Mouse (Mus musculus): ENCODE measurements around the gene Prkca. TPM values are rescaled to one million over a fixed set of nuclear protein-coding genes. Genes with fewer than 3 reads are reported as not detected.

Prkca gene
- polyA plus RNA-seq, 2 experiments = 2.5 to 3.8 TPM

DNA sequence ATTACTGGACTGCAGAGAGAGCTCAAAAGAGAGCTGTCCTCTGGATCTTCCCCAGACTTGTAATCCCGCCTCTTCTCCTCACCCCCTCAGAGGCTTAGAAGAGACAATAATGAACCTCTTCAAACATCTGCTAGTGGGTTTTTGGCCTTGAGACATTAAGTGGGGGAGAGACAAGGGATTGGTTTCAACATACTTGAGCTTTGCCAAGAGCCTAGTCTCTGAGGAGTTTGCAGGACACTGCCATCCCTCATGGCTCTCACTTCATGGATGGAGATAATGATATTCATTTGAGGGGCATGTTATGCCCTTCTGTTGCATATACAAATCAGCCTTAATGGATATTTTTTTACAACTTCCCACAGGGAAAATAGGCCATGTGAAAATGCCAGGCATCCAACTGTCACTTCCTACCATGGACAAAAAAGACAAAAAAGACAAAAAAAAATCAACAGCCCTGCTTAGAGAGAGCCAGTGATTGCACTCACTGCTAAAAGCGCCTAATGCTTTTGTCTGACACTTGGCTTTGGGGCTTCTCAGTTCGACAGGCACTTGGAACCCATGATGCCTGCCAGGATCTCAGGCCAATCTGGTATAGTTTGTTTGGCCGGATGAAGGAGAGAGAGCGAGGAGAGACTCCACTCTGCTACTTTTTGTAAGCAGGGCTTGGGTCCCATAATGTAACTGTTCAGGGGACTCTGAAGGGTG, 263.6 kb downstream of the Prkca start:
- no peaks in the 10 kb centered on the region for H3K4me1 ChIP-seq (replicated peaks; ENCODE audit: control insufficient read depth in 2 of 2, insufficient read depth in 2 of 2, low read length in 1 of 2)
- no peak for DNase-seq (ENCODE audit: low read depth in 3 of 3, low spot score in 3 of 3)
- H3K36me3 ChIP-seq (replicated peaks; ENCODE audit: control insufficient read depth, insufficient read depth, low read depth) = no peaks in the 10 kb centered on the region
- H3K9ac ChIP-seq (replicated peaks) = no peak overlapping the region
- ATAC-seq (ENCODE audit: insufficient read depth) = no peak
- WGBS (ENCODE audit: insufficient replicate concordance) = 66% methylated on average over 5 of the region's 5 CpGs
- H3K4me3 ChIP-seq (ENCODE audit: insufficient read depth in 1 of 2, low read depth in 2 of 2, low read length in 2 of 2) = no peak overlapping the region
- no peaks in the 10 kb centered on the region for H3K27me3 ChIP-seq (ENCODE audit: control insufficient read depth, insufficient read depth, low read length)
- no peak overlapping the region for H3K27ac ChIP-seq
- no peaks in the 10 kb centered on the region for H3K9me3 ChIP-seq (ENCODE audit: control insufficient read depth, low read length)
- TF ChIP-seq EP300 (IDR thresholded peaks at IDR 0.05; ENCODE audit: low read depth) = no peak
- no peak for TF ChIP-seq CTCF (IDR thresholded peaks at IDR 0.05; ENCODE audit: low read depth)
- no peak overlapping the region for H3K4me2 ChIP-seq (ENCODE audit: low read depth)

DNA sequence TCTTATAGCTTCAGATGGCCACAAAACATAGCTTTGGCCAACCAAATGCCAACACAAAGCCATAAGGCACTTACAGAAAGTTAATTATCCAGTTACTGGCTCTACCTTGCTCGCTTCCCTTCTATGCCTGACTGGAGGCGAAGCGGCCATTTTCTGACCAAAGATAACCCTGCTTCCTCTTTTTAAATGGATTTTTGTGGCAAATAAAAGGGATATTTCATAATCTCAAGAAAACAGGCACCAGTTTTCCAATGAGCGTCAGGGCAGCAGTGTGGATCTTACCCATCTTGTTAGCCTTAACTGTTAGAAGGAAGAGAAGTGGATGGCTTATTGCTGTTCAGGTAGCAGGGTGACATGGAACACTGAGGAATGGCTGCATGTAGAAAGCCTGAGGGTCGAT, 264.3 kb downstream of the Prkca start:
- WGBS (ENCODE audit: insufficient replicate concordance) = 51% methylated on average over 5 of the region's 5 CpGs
- no peaks in the 10 kb centered on the region for H3K4me1 ChIP-seq (replicated peaks; ENCODE audit: control insufficient read depth in 2 of 2, insufficient read depth in 2 of 2, low read length in 1 of 2)
- no peak overlapping the region for H3K4me2 ChIP-seq (ENCODE audit: low read depth)

GRCm38 (mm10) chr11:108077514-108077913, 266.2 kb downstream of the Prkca start:
- Histone ChIP-seq H3K4me2 (ENCODE audit: low read depth) (no peak overlapping the region), H3K9ac (replicated peaks) (no peak overlapping the region), H3K9me3 (ENCODE audit: control insufficient read depth, low read length) (no peaks in the 10 kb centered on the region), H3K36me3 (replicated peaks; ENCODE audit: control insufficient read depth, insufficient read depth, low read depth) (no peaks in the 10 kb centered on the region), H3K27me3 (ENCODE audit: control insufficient read depth, insufficient read depth, low read length) (no peaks in the 10 kb centered on the region), H3K4me3 (ENCODE audit: insufficient read depth in 1 of 2, low read depth in 2 of 2, low read length in 2 of 2) (no peak overlapping the region), H3K27ac (no peak overlapping the region), H3K4me1 (replicated peaks; ENCODE audit: control insufficient read depth in 2 of 2, insufficient read depth in 2 of 2, low read length in 1 of 2) (no peaks in the 10 kb centered on the region)
- no peak for DNase-seq (ENCODE audit: low read depth in 3 of 3, low spot score in 3 of 3)
- TF ChIP-seq EP300 (IDR thresholded peaks at IDR 0.05; ENCODE audit: low read depth) (no peak), CTCF (IDR thresholded peaks at IDR 0.05; ENCODE audit: low read depth) (no peak)
- WGBS (ENCODE audit: insufficient replicate concordance) = 69% methylated on average over 3 of the region's 3 CpGs
- no peak for ATAC-seq (ENCODE audit: insufficient read depth)

More for the DNA sequence above, 264.3 kb downstream of the Prkca start:
- Histone ChIP-seq H3K9ac (replicated peaks) (no peak overlapping the region), H3K9me3 (ENCODE audit: control insufficient read depth, low read length) (no peaks in the 10 kb centered on the region), H3K27me3 (ENCODE audit: control insufficient read depth, insufficient read depth, low read length) (no peaks in the 10 kb centered on the region), H3K27ac (no peak overlapping the region), H3K36me3 (replicated peaks; ENCODE audit: control insufficient read depth, insufficient read depth, low read depth) (no peaks in the 10 kb centered on the region), H3K4me3 (ENCODE audit: insufficient read depth in 1 of 2, low read depth in 2 of 2, low read length in 2 of 2) (no peak overlapping the region)
- DNase-seq (ENCODE audit: low read depth in 3 of 3, low spot score in 3 of 3) (no peak), ATAC-seq (ENCODE audit: insufficient read depth) (no peak)
- TF ChIP-seq EP300 (IDR thresholded peaks at IDR 0.05; ENCODE audit: low read depth) = no peak
- TF ChIP-seq CTCF (IDR thresholded peaks at IDR 0.05; ENCODE audit: low read depth) = no peak

DNA sequence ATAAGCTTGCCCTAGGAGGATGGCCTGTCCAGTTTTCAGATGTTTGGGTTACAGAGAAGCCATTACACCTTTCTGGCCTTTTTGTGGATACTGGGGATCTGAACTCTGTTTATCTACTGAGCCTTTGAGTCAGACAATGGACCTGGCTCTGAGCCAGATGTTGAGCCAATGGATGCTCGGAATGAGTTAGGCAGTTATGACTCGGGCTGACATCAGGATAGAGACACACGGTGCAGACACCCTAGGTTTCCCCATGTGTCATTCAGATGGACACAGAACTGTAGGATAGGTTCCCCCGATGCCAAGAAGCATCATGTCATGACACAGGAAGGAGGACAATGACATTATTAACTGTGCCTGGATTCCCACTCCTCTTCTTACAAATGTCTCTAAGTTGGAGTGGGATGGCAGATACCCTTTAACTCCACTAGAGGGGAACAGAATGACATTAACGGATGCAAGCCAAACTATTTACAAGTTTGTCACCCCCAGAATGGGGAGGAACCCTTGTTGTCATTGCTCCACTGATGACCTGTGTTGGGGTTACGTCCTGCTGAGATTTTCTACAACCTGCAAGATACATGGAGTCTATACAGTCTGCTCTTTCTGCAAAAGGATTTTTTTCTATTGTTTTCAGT, 271.0 kb downstream of the Prkca start:
- no peak overlapping the region for H3K4me2 ChIP-seq (ENCODE audit: low read depth)
- no peak for TF ChIP-seq EP300 (IDR thresholded peaks at IDR 0.05; ENCODE audit: low read depth)
- peak; percentile 29 for TF ChIP-seq CTCF (IDR thresholded peaks at IDR 0.05; ENCODE audit: low read depth)
- H3K9ac ChIP-seq (replicated peaks) = no peak overlapping the region
- no peak overlapping the region for H3K27ac ChIP-seq
- H3K4me1 ChIP-seq (replicated peaks; ENCODE audit: control insufficient read depth in 2 of 2, insufficient read depth in 2 of 2, low read length in 1 of 2) = no peaks in the 10 kb centered on the region
- ATAC-seq (ENCODE audit: insufficient read depth) (no peak), DNase-seq (ENCODE audit: low read depth in 3 of 3, low spot score in 3 of 3) (no peak)
- H3K27me3 ChIP-seq (ENCODE audit: control insufficient read depth, insufficient read depth, low read length) = no peaks in the 10 kb centered on the region
- no peaks in the 10 kb centered on the region for H3K9me3 ChIP-seq (ENCODE audit: control insufficient read depth, low read length)
- no peak overlapping the region for H3K4me3 ChIP-seq (ENCODE audit: insufficient read depth in 1 of 2, low read depth in 2 of 2, low read length in 2 of 2)
- H3K36me3 ChIP-seq (replicated peaks; ENCODE audit: control insufficient read depth, insufficient read depth, low read depth) = no peaks in the 10 kb centered on the region
- 59% methylated on average over 6 of the region's 6 CpGs for WGBS (ENCODE audit: insufficient replicate concordance)

DNA sequence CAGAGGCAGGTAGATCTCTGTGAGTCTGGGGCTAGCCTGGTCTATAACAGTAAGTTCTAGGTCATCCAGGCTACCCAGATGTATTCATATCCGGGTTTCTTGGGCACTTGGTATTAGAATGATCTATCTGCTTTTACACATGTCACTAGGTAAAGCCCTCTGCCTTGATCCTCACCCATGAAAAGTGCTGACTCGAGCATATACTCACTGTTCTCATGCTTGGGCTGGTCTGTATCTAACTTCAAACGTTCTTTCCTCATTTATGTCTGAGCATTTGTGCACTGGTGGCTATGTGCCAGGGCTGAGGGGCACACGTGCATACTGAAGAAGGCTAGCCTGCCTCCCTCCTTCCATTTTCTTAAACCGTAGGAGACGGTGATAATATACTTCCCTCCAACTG, 272.5 kb downstream of the Prkca start:
- TF ChIP-seq CTCF (IDR thresholded peaks at IDR 0.05; ENCODE audit: low read depth) = no peak
- Histone ChIP-seq H3K9me3 (ENCODE audit: control insufficient read depth, low read length) (no peaks in the 10 kb centered on the region), H3K4me1 (replicated peaks; ENCODE audit: control insufficient read depth in 2 of 2, insufficient read depth in 2 of 2, low read length in 1 of 2) (no peaks in the 10 kb centered on the region), H3K4me3 (ENCODE audit: insufficient read depth in 1 of 2, low read depth in 2 of 2, low read length in 2 of 2) (no peak overlapping the region), H3K9ac (replicated peaks) (no peak overlapping the region), H3K27me3 (ENCODE audit: control insufficient read depth, insufficient read depth, low read length) (no peaks in the 10 kb centered on the region), H3K36me3 (replicated peaks; ENCODE audit: control insufficient read depth, insufficient read depth, low read depth) (no peaks in the 10 kb centered on the region), H3K4me2 (ENCODE audit: low read depth) (no peak overlapping the region), H3K27ac (no peak overlapping the region)
- ATAC-seq (ENCODE audit: insufficient read depth) (no peak), DNase-seq (ENCODE audit: low read depth in 3 of 3, low spot score in 3 of 3) (no peak)
- 56% methylated on average over 6 of the region's 6 CpGs for WGBS (ENCODE audit: insufficient replicate concordance)
